Mouse (Mus musculus): ENCODE data around the gene Bfsp2. TPM values are rescaled to one million over a fixed set of nuclear protein-coding genes. Genes with fewer than 3 reads are reported as not detected.

Bfsp2 gene
- 0.30 TPM in 1 of 2 replicates, not detected in the other for total RNA-seq (2015)
- 1.1 and 1.3 TPM in 2 replicates for total RNA-seq (2017)

DNA sequence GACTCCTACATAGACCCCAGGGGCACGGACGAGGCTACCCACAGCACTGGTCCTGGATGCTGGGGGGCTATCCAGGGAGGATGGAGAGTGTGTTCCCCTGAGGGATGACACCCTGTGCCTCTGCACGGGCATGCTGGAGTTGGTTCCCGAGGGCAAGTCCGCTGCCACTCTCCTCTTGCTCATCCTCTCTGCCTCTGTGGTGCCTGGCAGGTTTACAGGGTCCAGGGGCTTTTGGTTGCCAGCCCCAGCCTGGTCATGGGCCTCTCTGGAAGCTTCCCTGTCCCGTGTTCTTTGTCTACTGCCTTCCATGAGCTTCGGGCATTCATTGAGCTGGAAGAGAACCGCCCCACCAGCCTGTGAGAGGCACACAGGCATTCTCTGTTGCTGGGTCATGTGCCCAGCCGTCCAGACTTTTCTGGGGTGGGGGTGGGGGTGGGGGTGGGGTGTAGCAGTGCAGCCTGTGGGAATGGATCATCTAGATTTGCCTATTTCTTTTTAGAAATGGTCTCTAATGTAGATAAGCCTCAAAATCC lies at the start of gene Bfsp2:
Gene Bfsp2, minus strand, starts transcription at position 377 of the 533 bp plus-strand sequence.
- ATAC-seq (ENCODE audit: poor library complexity, severe bottlenecking), result no peak

GRCm38 (mm10) chr9:103525041-103525537 lies 44.9 kb upstream of the Bfsp2 start:
- no peak for ATAC-seq (ENCODE audit: poor library complexity, severe bottlenecking)

GRCm38 (mm10) chr9:103524600-103524999 lies 44.4 kb upstream of the Bfsp2 start:
- no peak for ATAC-seq (ENCODE audit: poor library complexity, severe bottlenecking)

GRCm38 (mm10) chr9:103523742-103524403 lies 43.7 kb upstream of the Bfsp2 start:
- no peak for ATAC-seq (ENCODE audit: poor library complexity, severe bottlenecking)

DNA sequence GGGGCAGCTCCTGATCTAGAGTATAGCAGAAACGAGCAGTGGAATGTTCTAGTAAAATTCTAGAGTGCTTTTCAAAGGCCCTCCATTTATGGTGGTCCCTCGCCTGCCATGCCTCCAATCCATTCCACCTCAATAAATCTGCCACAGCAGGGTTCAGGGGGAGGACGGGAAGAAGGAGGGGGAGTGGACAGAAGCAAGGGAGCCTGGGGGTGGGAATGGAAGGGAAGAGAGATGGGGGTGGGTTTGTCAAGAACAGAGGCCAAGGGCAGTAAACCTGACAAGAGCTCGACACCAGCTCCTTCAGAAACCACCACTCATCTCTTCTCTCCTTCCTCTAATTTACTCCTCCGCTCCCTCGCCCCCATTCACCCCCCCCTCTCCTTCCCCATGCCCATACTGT lies 42.8 kb upstream of the Bfsp2 start:
- ATAC-seq (ENCODE audit: poor library complexity, severe bottlenecking), result no peak

DNA sequence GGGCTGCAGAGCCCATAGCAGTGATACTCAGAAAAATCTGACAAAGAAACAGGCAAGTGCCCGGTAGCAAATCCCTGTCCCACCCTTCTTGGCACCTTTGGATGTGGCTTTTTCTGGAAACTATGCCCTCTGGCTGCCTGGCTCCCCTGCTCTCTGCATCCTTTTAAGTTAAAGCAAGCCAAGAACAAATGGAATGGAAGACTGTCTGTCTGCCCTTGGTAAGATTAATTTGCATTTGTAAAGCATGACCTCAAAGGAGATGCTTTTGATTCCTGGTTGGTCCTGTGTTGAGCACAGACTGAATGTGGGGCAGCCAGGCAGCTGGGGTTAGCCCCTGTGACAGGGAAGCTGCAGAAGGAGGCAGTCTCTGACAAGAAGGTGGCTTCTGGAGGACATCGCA lies 33.7 kb upstream of the Bfsp2 start:
- ATAC-seq (ENCODE audit: poor library complexity, severe bottlenecking), result no peak

GRCm38 (mm10) chr9:103512257-103512656 lies 32.0 kb upstream of the Bfsp2 start:
- ATAC-seq (ENCODE audit: poor library complexity, severe bottlenecking), result no peak

GRCm38 (mm10) chr9:103506968-103507584 lies 26.9 kb upstream of the Bfsp2 start:
- no peak for ATAC-seq (ENCODE audit: poor library complexity, severe bottlenecking)

DNA sequence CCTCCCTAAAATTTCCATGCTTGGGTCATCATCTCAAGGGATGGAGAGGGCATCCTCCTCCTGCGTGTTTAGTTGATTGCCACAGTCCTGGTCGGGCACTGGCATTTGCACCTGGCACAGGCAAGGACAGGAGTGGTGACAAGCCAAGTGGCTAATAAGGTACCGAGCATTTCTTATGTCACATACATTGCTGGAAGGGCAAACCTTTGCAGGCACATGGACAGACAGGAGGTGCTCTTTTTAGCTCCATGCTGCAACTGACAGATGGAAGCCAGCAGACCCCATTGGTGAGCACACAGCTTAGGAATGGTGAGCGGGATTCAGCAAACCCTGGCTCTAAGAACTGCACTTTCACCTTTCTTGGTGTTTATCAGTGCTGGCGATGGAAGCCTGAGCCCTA lies 24.8 kb upstream of the Bfsp2 start:
- ATAC-seq (ENCODE audit: poor library complexity, severe bottlenecking), result no peak

DNA sequence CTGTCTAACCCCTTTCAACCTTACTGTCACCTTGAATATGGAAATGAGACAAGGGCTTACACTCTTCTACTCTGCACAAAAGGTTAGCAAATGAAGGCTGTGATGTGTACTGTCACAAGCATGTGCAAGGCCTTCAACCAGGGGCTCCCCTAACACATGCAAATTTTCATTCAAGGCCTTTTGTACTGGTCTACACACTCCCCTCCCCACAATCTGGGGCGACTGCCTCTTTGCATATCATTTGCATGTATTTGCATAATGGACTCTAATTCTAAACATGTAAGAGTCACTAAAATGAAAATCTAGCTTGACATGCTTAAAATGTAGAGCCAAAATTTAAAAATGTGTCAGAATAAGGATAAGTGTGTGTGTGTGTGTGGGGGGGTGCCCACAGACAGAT lies 24.4 kb upstream of the Bfsp2 start:
- ATAC-seq (ENCODE audit: poor library complexity, severe bottlenecking), result no peak

DNA sequence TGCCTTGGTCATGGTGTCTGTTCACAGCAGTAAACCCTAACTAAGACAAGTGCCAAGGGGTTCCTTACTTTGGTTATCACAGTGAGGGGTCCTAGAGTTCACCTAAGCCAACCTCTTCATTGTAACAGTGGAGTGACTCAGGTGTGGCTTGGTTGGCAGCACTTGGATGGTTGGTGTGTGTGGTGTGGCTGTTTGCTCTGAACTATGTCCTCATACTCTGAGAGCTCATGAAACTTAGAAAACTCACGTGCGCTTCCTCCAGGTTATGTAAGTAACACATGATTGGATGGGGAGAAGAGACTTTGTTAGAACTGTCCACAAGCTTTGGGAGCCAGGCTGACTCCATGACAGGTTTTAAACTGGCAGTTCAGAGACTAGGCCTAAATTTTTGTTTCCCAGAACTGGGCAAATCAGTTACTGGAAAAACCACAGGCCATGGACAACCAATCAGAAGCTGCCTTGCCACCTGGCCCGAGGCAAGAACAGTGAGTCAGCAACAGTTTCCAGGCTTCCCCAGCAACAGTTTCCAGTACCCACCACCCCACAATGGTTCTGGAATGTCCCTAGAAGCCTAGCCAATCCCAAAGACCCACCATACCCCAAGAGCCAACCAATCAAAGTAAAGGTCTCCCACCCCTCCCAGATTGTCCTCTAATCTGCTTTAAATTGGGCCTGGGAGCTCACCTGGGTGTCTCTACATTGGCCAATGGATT lies 23.5 kb upstream of the Bfsp2 start:
- no peak for ATAC-seq (ENCODE audit: poor library complexity, severe bottlenecking)

DNA sequence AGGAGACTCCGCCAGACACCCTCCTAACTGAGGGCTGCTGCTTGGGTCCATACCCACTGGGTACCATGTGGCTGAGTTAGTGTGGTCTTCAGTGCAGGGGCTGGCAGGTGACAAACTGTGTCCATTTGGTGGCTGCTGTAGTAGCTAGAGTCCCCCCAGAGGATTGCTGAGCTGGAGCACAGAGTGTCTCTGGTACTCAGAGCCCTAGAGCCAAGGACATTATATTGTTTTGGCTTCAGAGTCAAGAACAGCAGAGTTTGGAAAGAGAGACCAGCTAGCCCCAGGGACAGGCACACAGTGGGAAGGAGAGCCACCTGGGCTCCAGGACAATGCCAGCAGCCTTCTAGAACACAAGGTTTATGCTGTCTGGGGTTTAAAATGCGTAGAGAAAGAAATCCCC lies 22.4 kb upstream of the Bfsp2 start:
- no peak for ATAC-seq (ENCODE audit: poor library complexity, severe bottlenecking)

DNA sequence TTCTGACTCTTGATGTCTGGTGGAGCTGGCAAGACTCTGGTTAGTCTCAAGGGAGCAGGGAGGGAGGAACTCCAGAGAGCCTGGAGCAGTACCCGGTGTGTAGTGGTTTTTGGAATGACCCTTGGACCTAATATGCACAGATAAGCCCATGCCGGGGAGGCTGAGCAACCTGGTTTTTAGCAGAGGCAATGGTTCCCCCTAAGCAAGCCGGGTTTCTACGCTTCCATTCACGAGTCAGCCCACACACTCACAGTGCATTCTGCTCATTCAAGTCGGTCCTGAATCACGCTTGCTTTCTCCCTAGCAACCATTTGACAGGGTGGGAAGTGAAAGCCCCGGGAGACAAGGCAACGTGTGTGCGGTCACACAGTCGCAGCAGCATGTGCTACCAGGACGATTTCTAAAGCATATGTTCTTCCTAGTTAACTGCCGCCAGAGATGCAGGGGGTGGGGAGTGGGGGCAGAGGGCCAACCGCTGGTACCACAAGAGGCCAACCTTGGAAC lies 21.7 kb upstream of the Bfsp2 start:
- ATAC-seq (ENCODE audit: poor library complexity, severe bottlenecking), result peak; percentile 72

GRCm38 (mm10) chr9:103499366-103499765 lies 19.1 kb upstream of the Bfsp2 start:
- ATAC-seq (ENCODE audit: poor library complexity, severe bottlenecking), result no peak

- ATAC-seq (ENCODE audit: poor library complexity, severe bottlenecking), result 0 out of 2 replicates have a peak, but pooled peaks have one; percentile 21
Observed at GRCm38 (mm10) chr9:103498699-103499098, 18.5 kb upstream of the Bfsp2 start.

DNA sequence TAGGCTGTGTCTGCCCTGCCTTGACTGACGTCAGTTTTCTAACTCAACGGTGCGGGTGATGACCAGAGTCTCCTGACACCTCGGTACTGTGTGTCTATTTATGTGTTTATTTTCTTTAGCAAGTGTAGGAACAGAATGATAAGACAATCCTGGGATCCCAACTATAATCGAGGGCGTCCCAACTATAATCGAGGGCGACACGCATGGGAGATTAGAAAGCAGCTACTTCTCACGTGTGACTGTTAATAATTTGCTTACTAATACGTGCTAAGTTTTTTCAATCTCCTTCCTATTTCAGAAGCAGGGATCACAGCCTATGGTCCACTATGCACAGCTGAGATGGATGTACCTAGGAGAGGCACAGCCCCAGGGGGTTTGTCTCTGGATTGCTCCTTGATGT lies 15.2 kb upstream of the Bfsp2 start:
- ATAC-seq (ENCODE audit: poor library complexity, severe bottlenecking), result no peak

DNA sequence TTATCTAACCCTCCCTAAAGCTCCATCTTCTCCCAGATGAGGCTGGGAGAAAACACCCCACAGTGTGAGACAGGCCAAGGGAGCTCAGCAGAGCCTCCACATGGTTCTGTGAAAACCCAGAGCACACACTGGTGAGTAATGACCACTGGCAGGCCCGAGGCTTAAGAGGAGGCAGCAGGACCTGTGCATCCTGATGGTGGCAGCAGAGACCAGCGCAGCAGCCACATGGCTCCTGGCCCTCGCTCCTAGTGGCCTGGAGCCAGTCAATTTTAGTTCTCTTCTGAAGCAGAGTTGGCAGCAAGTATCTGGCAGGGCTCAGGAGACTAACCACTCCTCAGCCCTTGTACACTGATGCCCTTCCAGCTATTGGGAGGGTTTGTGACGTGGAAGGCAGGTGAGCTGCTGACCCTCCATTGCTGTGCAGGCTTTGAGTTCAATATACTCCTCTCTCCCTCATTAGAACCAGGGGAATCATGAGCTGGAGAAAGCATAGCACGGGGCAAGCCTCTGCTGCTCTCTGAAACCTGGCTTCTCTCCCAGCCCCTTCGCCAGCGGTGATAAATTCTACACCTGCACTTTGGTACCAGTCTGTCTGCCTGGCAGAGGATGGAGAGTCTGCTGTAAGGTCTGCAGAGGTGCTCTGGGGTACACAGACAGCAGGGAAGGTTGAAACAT lies 14.3 kb upstream of the Bfsp2 start:
- peak; percentile 46; the same call in 1 of the 2 replicates for ATAC-seq (ENCODE audit: poor library complexity, severe bottlenecking)

GRCm38 (mm10) chr9:103491985-103492384 lies 11.8 kb upstream of the Bfsp2 start:
- ATAC-seq (ENCODE audit: poor library complexity, severe bottlenecking), result no peak

- ATAC-seq (ENCODE audit: poor library complexity, severe bottlenecking), result peak; percentile 73
Observed at GRCm38 (mm10) chr9:103490439-103490838, 10.2 kb upstream of the Bfsp2 start.

DNA sequence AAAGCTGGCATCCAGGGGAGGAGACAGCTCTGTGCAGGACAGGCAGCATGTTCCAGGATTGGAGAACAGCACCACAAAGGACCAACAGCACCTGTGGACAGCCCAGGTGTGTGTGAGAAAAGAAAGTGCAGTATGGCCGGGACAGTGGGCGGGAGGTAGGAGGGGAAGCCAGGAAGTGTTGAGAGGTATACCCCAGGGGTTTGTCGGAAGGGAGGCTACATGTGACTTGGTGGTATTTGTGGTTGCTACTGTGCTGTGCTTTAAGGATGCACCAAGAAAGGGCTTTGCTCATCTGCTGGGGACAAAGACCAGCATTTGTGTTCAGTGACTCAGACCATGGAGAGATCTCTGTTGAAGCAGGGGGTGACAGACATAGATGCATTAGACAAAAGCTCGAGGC lies 9.7 kb upstream of the Bfsp2 start:
- no peak for ATAC-seq (ENCODE audit: poor library complexity, severe bottlenecking)

DNA sequence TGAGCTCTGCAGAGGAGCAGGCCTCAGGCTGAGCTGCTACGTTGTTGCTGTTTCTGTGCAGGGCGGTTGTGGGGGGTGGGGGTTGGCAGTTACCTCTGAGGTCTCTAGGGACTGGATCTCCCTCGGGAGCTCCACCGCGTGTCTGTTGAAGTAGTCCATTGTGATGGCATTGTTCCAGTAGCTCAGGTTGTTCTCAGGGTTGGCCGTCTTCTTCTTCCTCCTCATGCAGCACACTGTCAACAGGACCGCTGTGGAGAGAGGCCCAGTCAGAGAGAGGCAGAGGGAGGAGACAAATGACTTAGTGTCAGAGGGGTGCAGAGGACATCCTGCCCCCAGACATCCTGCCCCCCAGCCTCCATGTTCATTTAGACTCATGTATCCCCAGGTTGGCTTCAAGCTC lies 8.9 kb upstream of the Bfsp2 start:
- no peak for ATAC-seq (ENCODE audit: poor library complexity, severe bottlenecking)

All from megakaryocyte, adult 5-6 weeks (primary cell).